Mouse (Mus musculus): Measurements from ENCODE around the gene Map3k12. TPM values are rescaled to one million over a fixed set of nuclear protein-coding genes. Genes with fewer than 3 reads are reported as not detected.
A peak's percentile ranks its signal among the peaks of the same experiment; 100 is the strongest.

Map3k12 gene
- total RNA-seq, 1 experiment from 2014 or later = 0.93 TPM

DNA sequence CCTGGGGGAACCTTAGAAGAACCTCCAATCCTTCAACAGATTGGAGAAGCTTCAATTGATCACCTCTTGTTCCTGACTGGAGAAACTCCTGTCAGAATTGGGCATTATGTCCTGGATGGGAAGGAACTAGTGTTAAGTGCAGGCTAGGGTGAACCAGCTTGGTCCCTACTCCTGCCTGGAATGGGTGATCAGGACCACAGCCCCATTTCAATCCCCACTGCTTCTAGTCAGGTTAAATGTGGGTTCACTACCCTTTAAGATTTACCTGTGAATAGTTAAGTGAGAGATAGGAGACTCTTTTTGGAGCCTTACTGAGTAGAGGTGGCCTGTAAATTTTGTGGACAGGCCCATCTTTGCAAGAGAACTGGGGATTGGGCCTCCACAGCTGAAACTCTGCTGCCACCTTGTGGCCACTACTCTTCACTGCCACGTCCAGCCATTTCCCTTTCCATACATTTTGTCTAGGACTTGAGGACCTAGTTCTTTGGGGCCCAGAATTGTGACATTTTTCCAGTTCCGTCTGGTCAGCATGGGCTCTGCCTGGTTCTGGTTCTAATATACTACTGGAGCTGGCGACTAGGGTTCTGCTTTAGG is 8.1 kb upstream of the Map3k12 start, which contains the start of gene Npff:
Gene Npff, minus strand, starts transcription at position 51 of the 594 bp plus-strand sequence.
- peak; percentile 78 for ATAC-seq (ENCODE audit: extremely low read depth, insufficient number of reproducible peaks, low FRiP score, poor library complexity, severe bottlenecking)

DNA sequence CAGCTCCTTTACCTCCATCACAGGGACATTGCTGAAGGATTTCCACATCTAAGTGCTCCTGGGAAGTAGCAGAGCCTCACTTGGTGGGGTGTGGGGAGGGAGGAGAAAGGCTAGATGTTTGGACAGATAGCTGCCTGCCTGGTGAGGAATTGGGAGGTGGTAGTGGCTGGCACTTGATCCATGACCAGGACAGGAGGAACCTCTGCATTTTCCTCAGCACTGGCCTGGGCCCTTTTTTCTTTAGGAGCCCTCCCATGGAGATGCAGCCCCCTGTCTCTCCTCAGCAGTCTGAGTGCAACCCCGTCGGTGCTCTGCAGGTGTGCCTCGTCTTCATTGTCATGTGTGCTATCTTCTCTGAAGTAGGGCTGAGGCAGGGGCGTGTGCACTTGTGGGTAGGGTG is 4.6 kb upstream of the Map3k12 start:
- no peak for ATAC-seq (ENCODE audit: extremely low read depth, insufficient number of reproducible peaks, low FRiP score, poor library complexity, severe bottlenecking)

- no peak for ATAC-seq (ENCODE audit: extremely low read depth, insufficient number of reproducible peaks, low FRiP score, poor library complexity, severe bottlenecking)
These were observed 3.6 kb upstream of the Map3k12 start for GRCm38 (mm10) chr15:102520416-102520815.

DNA sequence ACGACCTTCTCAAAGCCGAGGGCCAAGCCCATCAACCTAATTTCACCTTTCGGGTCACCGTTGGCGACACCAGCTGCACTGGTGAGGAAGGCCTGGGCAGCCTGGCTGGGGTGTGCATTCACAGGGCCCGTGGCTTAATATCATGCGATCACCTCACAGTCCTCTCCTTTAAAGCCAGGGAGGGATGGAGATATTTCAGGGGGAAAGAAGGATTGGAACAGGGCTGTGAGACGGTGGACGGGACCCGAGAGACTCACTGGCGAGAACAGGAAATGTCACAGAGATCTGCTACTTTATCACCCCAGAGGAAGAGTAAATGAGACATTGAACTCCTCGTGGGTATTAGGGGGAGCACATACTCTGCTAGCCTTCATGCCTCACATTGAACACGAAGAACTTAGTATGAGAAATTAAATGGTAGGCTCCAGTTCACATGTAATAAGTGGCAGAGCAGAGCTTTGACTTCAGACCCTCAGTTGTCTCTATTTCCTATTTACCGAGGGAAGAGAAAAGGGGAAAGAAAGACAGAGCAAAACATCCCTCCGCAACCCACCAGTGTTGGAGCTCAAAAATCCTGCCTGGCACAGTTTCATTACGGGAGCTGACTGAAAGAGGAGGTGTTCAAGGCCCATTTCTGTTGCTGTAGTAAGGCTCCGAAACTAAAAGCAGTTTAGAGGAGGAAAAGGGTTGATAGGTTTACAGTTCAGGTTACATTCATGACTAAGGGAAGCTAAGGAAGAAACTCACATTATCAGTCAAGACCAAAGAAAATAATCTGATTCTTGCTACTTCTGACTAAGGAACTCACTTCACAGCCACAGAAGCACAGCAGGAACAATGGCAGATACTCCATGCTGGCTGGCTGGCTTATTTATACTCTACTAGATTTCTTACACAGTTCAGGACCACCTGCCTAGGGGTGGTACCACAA is 2.6 kb upstream of the Map3k12 start:
- no peak for ATAC-seq (ENCODE audit: extremely low read depth, insufficient number of reproducible peaks, low FRiP score, poor library complexity, severe bottlenecking)

GRCm38 (mm10) chr15:102518859-102519201 is 2.0 kb upstream of the Map3k12 start:
- no peak for ATAC-seq (ENCODE audit: extremely low read depth, insufficient number of reproducible peaks, low FRiP score, poor library complexity, severe bottlenecking)

- peak; percentile 85 for ATAC-seq (ENCODE audit: extremely low read depth, insufficient number of reproducible peaks, low FRiP score, poor library complexity, severe bottlenecking)
These were observed 1.4 kb upstream of the Map3k12 start, which contains the start of gene Tarbp2 for GRCm38 (mm10) chr15:102517976-102518858. Gene Tarbp2, plus strand, starts transcription at chr15:102518192.

DNA sequence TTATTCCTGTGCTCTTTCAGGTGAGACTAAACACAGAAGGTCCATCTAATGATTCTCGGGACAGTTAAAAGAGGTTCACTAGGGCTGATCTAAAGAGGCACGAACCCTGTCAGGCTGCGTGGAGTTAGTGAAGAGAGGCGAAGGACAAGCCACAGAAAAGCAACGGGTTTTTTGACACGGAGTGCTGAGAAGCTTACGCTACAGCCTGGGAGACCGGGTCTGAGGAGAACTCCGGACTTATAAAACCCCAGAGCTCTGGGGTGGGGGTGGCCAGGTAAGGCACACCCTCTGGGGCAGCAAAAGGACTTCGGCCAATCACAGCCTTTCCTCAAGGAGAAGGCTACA is 739 bp upstream of the Map3k12 start:
- ATAC-seq (ENCODE audit: extremely low read depth, insufficient number of reproducible peaks, low FRiP score, poor library complexity, severe bottlenecking) = no peak

- ATAC-seq (ENCODE audit: extremely low read depth, insufficient number of reproducible peaks, low FRiP score, poor library complexity, severe bottlenecking) = no peak
These were observed 571 bp downstream of the Map3k12 start for GRCm38 (mm10) chr15:102516293-102516692.

DNA sequence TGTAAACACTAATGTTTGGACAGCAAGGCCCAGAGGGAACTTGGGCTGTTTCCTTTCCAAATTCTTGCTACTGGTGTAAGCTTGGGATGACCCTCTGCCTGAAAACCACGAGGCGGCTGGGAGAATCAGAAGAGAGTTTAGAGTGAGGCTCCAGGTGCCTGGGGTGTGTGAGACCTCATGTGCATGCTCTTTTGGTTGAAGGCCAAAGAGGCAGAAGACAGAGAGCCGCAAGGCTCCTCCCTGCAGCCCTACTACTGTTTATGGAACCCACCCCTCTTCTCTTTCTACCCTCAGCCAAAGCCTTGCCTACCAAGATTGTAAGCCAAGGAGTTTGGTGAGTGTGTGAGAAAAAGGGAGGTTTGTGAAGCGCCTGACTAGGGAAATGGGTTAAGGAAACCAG is 1.1 kb downstream of the Map3k12 start:
- ATAC-seq (ENCODE audit: extremely low read depth, insufficient number of reproducible peaks, low FRiP score, poor library complexity, severe bottlenecking) = no peak

- ATAC-seq (ENCODE audit: extremely low read depth, insufficient number of reproducible peaks, low FRiP score, poor library complexity, severe bottlenecking) = no peak
These were observed 1.6 kb downstream of the Map3k12 start for GRCm38 (mm10) chr15:102515261-102515660.

- ATAC-seq (ENCODE audit: extremely low read depth, insufficient number of reproducible peaks, low FRiP score, poor library complexity, severe bottlenecking) = no peak
These were observed 3.9 kb downstream of the Map3k12 start for GRCm38 (mm10) chr15:102513004-102513403.

DNA sequence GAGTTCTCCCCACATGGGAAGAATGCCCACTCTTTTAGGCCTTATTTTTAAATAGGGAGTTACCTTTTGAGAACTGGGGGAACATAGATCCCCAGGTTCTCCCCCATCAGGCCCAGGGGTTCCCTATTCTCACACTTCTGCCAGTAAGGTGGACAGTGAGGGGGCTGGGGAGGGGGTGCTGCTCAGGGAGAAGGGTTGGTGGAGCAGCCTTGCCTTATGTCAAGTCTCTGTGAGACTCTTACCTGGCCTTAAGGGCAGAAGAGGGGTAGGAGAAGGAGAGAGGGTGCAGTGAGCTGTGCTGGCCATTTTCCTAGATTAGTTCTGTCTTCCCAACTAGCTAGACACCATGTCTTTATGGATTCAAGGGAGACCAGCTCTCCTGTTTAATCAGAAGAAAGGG is 4.4 kb downstream of the Map3k12 start:
- ATAC-seq (ENCODE audit: extremely low read depth, insufficient number of reproducible peaks, low FRiP score, poor library complexity, severe bottlenecking) = no peak

DNA sequence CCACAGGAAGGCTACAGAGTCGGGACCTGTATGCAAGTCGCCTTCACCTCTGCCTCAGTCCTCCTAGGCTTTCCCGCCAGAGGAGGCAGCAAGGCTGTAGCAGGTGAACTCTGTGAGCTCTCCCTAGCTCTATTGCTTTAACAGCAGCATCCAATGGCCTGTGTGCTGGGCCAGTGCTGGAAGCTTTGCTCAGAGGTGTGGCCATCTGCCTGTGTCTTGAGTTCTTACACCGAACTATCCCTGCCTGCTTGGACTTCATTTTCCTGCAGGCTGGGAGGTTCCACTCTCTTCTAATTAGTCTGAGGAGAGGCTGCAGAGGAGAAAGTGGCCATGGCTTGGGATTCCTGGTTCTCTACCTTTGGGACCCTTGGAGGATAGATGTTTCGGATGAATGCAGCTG is 4.9 kb downstream of the Map3k12 start:
- no peak for ATAC-seq (ENCODE audit: extremely low read depth, insufficient number of reproducible peaks, low FRiP score, poor library complexity, severe bottlenecking)

DNA sequence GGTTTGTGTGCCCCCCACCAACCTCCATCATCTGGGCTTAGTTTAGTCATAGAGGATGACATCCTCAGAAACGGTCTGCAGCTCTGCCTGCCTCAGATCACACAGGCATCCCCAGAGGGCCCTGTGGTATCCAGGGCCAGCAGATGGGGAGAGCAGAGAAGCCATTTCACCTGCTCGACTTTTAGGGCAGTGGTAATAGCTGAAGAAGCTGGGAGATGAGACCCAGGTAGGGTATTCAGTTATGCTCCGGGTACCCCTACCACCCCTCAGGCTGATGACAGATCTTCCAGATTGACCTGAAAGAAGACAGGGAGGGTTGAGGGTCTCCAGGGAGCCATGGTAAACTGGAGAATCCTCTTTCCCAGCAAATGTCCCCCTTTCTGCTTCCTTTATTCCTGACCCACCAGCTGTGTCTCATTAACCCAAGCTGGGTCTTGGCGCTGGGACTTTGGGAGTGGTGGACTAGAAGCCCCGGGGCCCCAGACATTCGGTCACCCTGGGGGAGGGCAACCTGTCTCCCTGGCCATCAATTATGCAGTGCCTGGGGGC is 5.5 kb downstream of the Map3k12 start:
- ATAC-seq (ENCODE audit: extremely low read depth, insufficient number of reproducible peaks, low FRiP score, poor library complexity, severe bottlenecking) = no peak

DNA sequence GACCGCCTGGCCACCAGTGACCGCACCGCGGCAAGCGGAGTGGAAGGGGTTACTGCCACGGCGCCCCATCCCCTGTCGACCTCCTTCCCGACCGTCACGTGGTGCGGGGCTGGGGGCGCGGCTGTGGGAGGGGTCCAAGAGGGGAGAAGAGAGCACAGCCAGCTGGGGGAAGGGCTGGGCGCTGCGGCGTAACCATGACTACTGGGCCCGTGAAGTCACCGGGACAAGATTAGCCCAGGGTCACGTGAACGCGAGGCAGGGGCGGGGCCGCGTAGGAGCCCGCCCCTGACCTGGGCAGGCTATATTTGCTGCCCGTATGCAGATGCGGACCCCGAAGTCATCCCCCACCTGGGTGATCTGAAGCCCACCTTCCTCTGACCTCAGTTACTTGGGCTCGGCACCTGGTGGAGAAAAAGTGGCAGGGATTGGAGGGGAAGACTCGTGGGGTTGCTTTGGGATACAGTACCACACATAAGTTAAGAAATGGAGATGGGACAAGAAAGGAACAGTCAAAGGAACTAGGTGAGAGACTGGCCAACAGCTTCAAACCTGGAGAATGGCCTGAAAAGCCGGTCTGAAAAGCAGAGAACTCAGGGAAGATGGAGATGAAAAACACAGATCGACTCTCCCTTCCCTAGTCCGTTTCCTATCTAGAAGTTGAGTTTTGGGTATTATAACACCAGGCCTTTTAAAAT is 6.1 kb downstream of the Map3k12 start:
- ATAC-seq (ENCODE audit: extremely low read depth, insufficient number of reproducible peaks, low FRiP score, poor library complexity, severe bottlenecking) = peak; percentile 75

DNA sequence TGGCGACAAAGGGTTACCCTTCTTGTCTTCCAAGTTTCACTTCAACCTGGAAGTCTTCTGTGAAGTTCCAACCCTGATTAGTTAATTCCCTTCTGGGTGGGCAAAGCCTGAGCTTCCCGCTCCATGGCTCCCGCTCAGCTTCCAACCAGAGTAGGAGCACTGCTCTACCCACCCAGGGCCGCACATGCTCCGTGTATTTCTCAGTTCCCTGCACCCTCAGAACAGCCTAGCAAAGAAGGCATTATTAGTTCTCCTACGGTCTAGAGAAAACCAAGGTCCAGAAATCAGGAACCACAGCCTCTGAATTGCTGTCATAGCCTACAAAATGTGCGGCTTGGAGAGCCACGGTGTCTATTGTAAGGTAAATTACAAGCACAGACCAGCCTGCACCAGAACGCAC is 6.8 kb downstream of the Map3k12 start:
- ATAC-seq (ENCODE audit: extremely low read depth, insufficient number of reproducible peaks, low FRiP score, poor library complexity, severe bottlenecking) = no peak

- ATAC-seq (ENCODE audit: extremely low read depth, insufficient number of reproducible peaks, low FRiP score, poor library complexity, severe bottlenecking) = no peak
These were observed 8.5 kb downstream of the Map3k12 start for GRCm38 (mm10) chr15:102508336-102508735.

DNA sequence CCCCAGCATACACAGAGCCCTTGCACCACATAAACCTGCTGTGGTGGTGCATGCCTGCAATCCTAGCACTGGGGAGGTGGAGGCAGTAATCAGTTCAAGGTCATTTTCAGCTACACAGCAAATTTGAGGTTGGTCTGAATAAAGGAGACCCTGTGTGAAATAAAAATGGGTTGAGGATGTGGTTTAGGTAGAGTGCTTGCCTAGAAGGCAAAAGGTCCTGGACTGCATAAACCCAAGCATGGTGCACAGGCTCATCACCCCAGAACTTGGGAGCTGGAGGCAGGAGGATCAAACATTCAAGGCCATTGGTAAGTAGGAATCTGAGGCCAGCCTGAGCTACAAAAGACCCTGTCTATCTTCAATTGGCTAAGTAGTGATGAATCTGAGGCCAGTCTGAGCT is 9.3 kb downstream of the Map3k12 start:
- ATAC-seq (ENCODE audit: extremely low read depth, insufficient number of reproducible peaks, low FRiP score, poor library complexity, severe bottlenecking) = no peak

GRCm38 (mm10) chr15:102506864-102507263 is 10.0 kb downstream of the Map3k12 start:
- no peak for ATAC-seq (ENCODE audit: extremely low read depth, insufficient number of reproducible peaks, low FRiP score, poor library complexity, severe bottlenecking)

All from neutrophil, adult 5-6 weeks (primary cell).